Mouse (Mus musculus) MEL (cell line): ENCODE measurements around the gene Ybx2.

Source experiments
- CHD2 ChIP-seq: IDR thresholded peaks from 2 replicates; pipeline ENCODE4 v1.6.1; 2011; ENCODE audit warnings: low read length, improper control_type of control experiment
- CTCF ChIP-seq, 3 experiments: IDR thresholded peaks in 2 of 3; conservative IDR thresholded peaks in 1 of 3; 2 replicates each; pipeline ENCODE4 v1.5.1; 2011 to 2012; ENCODE audit warnings: low read length in 3 of 3, low read depth in 2 of 3, mild to moderate bottlenecking in 2 of 3, improper control_type of control experiment in 1 of 3, inconsistent platforms in 1 of 3, mixed read lengths in 1 of 3, moderate library complexity in 1 of 3; ENCODE audit not compliant: control insufficient read depth in 1 of 3, insufficient read depth in 1 of 3, poor library complexity in 1 of 3, severe bottlenecking in 1 of 3
- E2F4 ChIP-seq: IDR thresholded peaks from 2 replicates; pipeline ENCODE4 v1.6.1; 2011; ENCODE audit warnings: low read depth, low read length, improper control_type of control experiment, borderline replicate concordance
- ELF1 ChIP-seq: IDR thresholded peaks from 2 replicates; pipeline ENCODE4 v1.6.1; 2014; ENCODE audit warnings: low read depth, mild to moderate bottlenecking, inconsistent platforms, low read length, improper control_type of control experiment, moderate library complexity
- EP300 ChIP-seq, 2 experiments: IDR thresholded peaks; 2 replicates each; pipeline ENCODE4 v1.6.1; 2011; ENCODE audit warnings: improper control_type of control experiment in 2 of 2, low read length in 2 of 2, low read depth in 1 of 2, mild to moderate bottlenecking in 1 of 2
- ETS1 ChIP-seq: IDR thresholded peaks from 2 replicates; pipeline ENCODE4 v1.6.1; 2012; ENCODE audit warnings: low read depth, mild to moderate bottlenecking, inconsistent platforms, low read length, improper control_type of control experiment, moderate library complexity
- JUND ChIP-seq: IDR thresholded peaks from 2 replicates; pipeline ENCODE4 v1.6.1; 2011; ENCODE audit warnings: low read depth, mild to moderate bottlenecking, improper control_type of control experiment, low read length
- MAFK ChIP-seq: IDR thresholded peaks from 2 replicates; pipeline ENCODE4 v1.6.1; 2011; ENCODE audit warnings: low read depth, mild to moderate bottlenecking, low read length, improper control_type of control experiment, borderline replicate concordance
- MAX ChIP-seq: IDR thresholded peaks from 2 replicates; pipeline ENCODE4 v1.6.1; 2011; ENCODE audit warnings: low read length, improper control_type of control experiment
- MYC ChIP-seq: IDR thresholded peaks from 2 replicates; pipeline ENCODE4 v1.6.1; 2011; ENCODE audit warnings: low read depth, mild to moderate bottlenecking, low read length, improper control_type of control experiment, moderate library complexity
- NRF1 ChIP-seq: IDR thresholded peaks from 2 replicates; pipeline ENCODE4 v1.6.1; 2014; ENCODE audit warnings: low read depth, mild to moderate bottlenecking, inconsistent platforms, low read length, improper control_type of control experiment, moderate library complexity; ENCODE audit not compliant: poor library complexity, insufficient read depth, severe bottlenecking
- POLR2A ChIP-seq, 2 experiments: IDR thresholded peaks; 2 replicates each; pipeline ENCODE4 v1.6.1; 2011 to 2012; ENCODE audit warnings: low read length in 2 of 2, mild to moderate bottlenecking in 2 of 2, control low read depth in 1 of 2, improper control_type of control experiment in 1 of 2, low read depth in 1 of 2, moderate library complexity in 1 of 2; ENCODE audit not compliant: control insufficient read depth in 1 of 2, insufficient read depth in 1 of 2, poor library complexity in 1 of 2
- TCF12 ChIP-seq: IDR thresholded peaks from 2 replicates; pipeline ENCODE4 v1.6.1; 2014; ENCODE audit warnings: low read depth, mild to moderate bottlenecking, inconsistent platforms, low read length, improper control_type of control experiment, moderate library complexity
- ZNF384 ChIP-seq: IDR thresholded peaks from 2 replicates; pipeline ENCODE4 v1.6.1; 2012; ENCODE audit warnings: low read depth, mild to moderate bottlenecking, inconsistent platforms, low read length, improper control_type of control experiment

DNA sequence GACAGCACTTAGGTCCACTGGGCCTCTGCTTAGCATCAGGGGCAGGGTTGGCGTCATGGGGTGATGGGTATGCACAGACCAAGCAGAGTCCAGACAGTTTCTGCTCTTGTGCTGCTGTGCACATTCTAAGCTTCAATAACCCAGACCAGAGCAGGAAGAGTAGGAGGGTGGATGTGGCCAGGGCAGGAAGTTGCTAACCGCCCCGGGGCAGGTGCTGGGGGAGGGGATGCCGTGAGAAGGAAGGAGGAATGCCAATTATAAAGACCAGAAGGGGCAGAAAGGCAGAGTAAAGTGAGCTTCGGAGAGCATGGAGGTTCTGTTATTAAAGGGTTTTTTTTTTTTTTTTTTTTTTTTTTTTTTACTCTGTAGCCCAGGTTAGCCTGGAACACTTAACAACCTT, 40.9 kb upstream of the Ybx2 start:
- TF ChIP-seq EP300 (IDR thresholded peaks at IDR 0.05; ENCODE audit: low read depth in 1 of 2, low read length in 2 of 2) (peak in 1 of 2 experiments; percentile 67; a peak in 3 of 4 replicates), CTCF (IDR thresholded peaks at IDR 0.05 in 2 of 3, conservative IDR thresholded peaks at IDR 0.05 in 1 of 3; ENCODE audit: control insufficient read depth in 1 of 3, insufficient read depth in 1 of 3, low read depth in 2 of 3, low read length in 3 of 3, poor library complexity in 1 of 3, severe bottlenecking in 1 of 3) (no peak), E2F4 (no peak), POLR2A (IDR thresholded peaks at IDR 0.05; ENCODE audit: control insufficient read depth in 1 of 2, insufficient read depth in 1 of 2, low read depth in 1 of 2, low read length in 2 of 2, poor library complexity in 1 of 2) (0 out of 4 replicates have a peak, but pooled peaks of 1 of the 2 experiments have one; percentile 14), CHD2 (peak; percentile 26; the same call in 1 of the 2 replicates), ELF1 (no peak; the same call in 1 of the 2 replicates), ETS1 (peak; percentile 30; the same call in 1 of the 2 replicates), JUND (no peak), ZNF384 (no peak), MAX (no peak), MAFK (no peak), MYC (no peak), NRF1 (no peak), TCF12 (no peak)
